Mouse (Mus musculus) lung, embryonic 16.5 days (tissue): ENCODE measurements around the gene Mthfsd. TPM values are rescaled to one million over a fixed set of nuclear protein-coding genes. Genes with fewer than 3 reads are reported as not detected.

Experiments used
- ATAC-seq: fragments of 200-750 bp; cut with Nextera tagmentation; 2 replicates; pipeline ENCODE4 v1.8.0; 2017; ENCODE audit warnings: low read depth, mild to moderate bottlenecking, moderate library complexity
- H3K27ac ChIP-seq: fragments of 300-500 bp; sonication (generic); 2 replicates; pipeline ENCODE4 v1.5.1; 2014; ENCODE audit warnings: mild to moderate bottlenecking, control low read depth, low read length
- H3K27me3 ChIP-seq: fragments of 300-500 bp; sonication (generic); 2 replicates; pipeline ENCODE4 v1.6.1; 2014; ENCODE audit warnings: low read depth, low read length, mixed read lengths; ENCODE audit not compliant: control insufficient read depth, insufficient read depth
- H3K36me3 ChIP-seq: fragments of 300-500 bp; sonication (generic); 2 replicates; pipeline ENCODE4 v1.6.1; 2014; ENCODE audit warnings: low read length; ENCODE audit not compliant: control insufficient read depth, insufficient read depth
- H3K4me1 ChIP-seq: fragments of 300-500 bp; sonication (generic); replicated peaks from 2 replicates; pipeline ENCODE4 v1.6.1; 2014; ENCODE audit warnings: low read length, mixed read lengths; ENCODE audit not compliant: control insufficient read depth, insufficient read depth
- H3K4me2 ChIP-seq: fragments of 300-500 bp; sonication (generic); 2 replicates; pipeline ENCODE4 v1.6.1; 2014; ENCODE audit warnings: low read depth, low read length, control low read depth
- H3K4me3 ChIP-seq: fragments of 300-500 bp; sonication (generic); 2 replicates; pipeline ENCODE4 v1.5.1; 2014; ENCODE audit warnings: mild to moderate bottlenecking, low read length, control low read depth
- H3K9ac ChIP-seq: fragments of 300-500 bp; sonication (generic); 2 replicates; pipeline ENCODE4 v1.6.1; 2014; ENCODE audit warnings: low read length, control low read depth
- H3K9me3 ChIP-seq: fragments of 300-500 bp; sonication (generic); 2 replicates; pipeline ENCODE4 v1.6.1; 2016; ENCODE audit warnings: low read length; ENCODE audit not compliant: control insufficient read depth
- WGBS: fragments of 180-500 bp; shearing (Covaris S2); extraction: QIAGEN DNeasy Blood & Tissue Kit; methylation state at CpG from one replicate; pipeline ENCODE4 v1.1.7; 2014; 5-methylcytosine and 5-hydroxymethylcytosine counted together
- polyA plus RNA-seq: library from polyadenylated mRNA; unstranded; fragments of >200 nt; fragmentation: Nextera tagmentation; extraction: Ambion mirVana; gene quantifications from 2 replicates; pipeline ENCODE4 v1.2.1, GENCODE M21; 2015

The Mthfsd gene
- polyA plus RNA-seq, 1 experiment from 2014 or later = 50.6 TPM

GRCm38 (mm10) chr8:121073174-121074107 is 34.8 kb downstream of the Mthfsd start:
- H3K9me3 ChIP-seq = no peaks in the 10 kb centered on the region
- H3K27ac ChIP-seq = peak overlapping the region; percentile 40
- H3K4me2 ChIP-seq = peak overlapping the region; percentile 53
- ATAC-seq = peak; percentile 34; the same call in 1 of the 2 replicates
- peak overlapping the region; percentile 40 for H3K4me3 ChIP-seq
- H3K9ac ChIP-seq = peak overlapping the region; percentile 57
- peaks cover 19% of the 10 kb centered on the region for H3K4me1 ChIP-seq
- H3K27me3 ChIP-seq = peaks cover 32% of the 10 kb centered on the region
- no peaks in the 10 kb centered on the region for H3K36me3 ChIP-seq
- WGBS = 11% methylated on average over 48 of the region's 48 CpGs

GRCm38 (mm10) chr8:121072406-121073130 is 35.6 kb downstream of the Mthfsd start:
- H3K9ac ChIP-seq = peak overlapping the region; percentile 57; the same call in 1 of the 2 replicates
- WGBS = 39% methylated on average over 11 of the region's 11 CpGs
- peaks cover 25% of the 10 kb centered on the region for H3K27me3 ChIP-seq

GRCm38 (mm10) chr8:121071454-121071853 is 36.7 kb downstream of the Mthfsd start:
- no peaks in the 10 kb centered on the region for H3K9me3 ChIP-seq
- no peak overlapping the region for H3K4me2 ChIP-seq
- 0 out of 2 replicates have a peak overlapping the region, but pooled peaks have one; percentile 4 for H3K9ac ChIP-seq
- peaks cover 19% of the 10 kb centered on the region for H3K4me1 ChIP-seq
- peaks cover 18% of the 10 kb centered on the region for H3K27me3 ChIP-seq
- H3K27ac ChIP-seq = no peak overlapping the region
- peaks cover 2% of the 10 kb centered on the region for H3K36me3 ChIP-seq
- 18% methylated on average over 12 of the region's 12 CpGs for WGBS
- no peak overlapping the region for H3K4me3 ChIP-seq
- no peak for ATAC-seq

More at GRCm38 (mm10) chr8:121072406-121073130, 35.6 kb downstream of the Mthfsd start:
- peak overlapping the region; percentile 40; the same call in 1 of the 2 replicates for H3K4me3 ChIP-seq
- peak overlapping the region; percentile 53 for H3K4me2 ChIP-seq
- no peak for ATAC-seq
- H3K4me1 ChIP-seq = peaks cover 19% of the 10 kb centered on the region
- H3K9me3 ChIP-seq = no peaks in the 10 kb centered on the region
- H3K27ac ChIP-seq = no peak overlapping the region
- no peaks in the 10 kb centered on the region for H3K36me3 ChIP-seq

GRCm38 (mm10) chr8:121063649-121064048 is 44.5 kb downstream of the Mthfsd start:
- H3K27me3 ChIP-seq = no peaks in the 10 kb centered on the region
- peaks cover 24% of the 10 kb centered on the region for H3K36me3 ChIP-seq
- no peaks in the 10 kb centered on the region for H3K9me3 ChIP-seq
- no peak overlapping the region for H3K4me3 ChIP-seq
- no peaks in the 10 kb centered on the region for H3K4me1 ChIP-seq
- no peak overlapping the region for H3K9ac ChIP-seq
- no peak overlapping the region for H3K4me2 ChIP-seq
- no peak for ATAC-seq
- no peak overlapping the region for H3K27ac ChIP-seq
- 65% methylated on average over 13 of the region's 13 CpGs for WGBS

GRCm38 (mm10) chr8:121062521-121062920 is 45.7 kb downstream of the Mthfsd start:
- no peak overlapping the region for H3K9ac ChIP-seq
- no peak overlapping the region for H3K4me2 ChIP-seq
- peaks cover 25% of the 10 kb centered on the region for H3K36me3 ChIP-seq
- no peak overlapping the region for H3K4me3 ChIP-seq
- H3K27me3 ChIP-seq = no peaks in the 10 kb centered on the region
- no peaks in the 10 kb centered on the region for H3K4me1 ChIP-seq
- no peak overlapping the region for H3K27ac ChIP-seq
- WGBS = 93% methylated on average over 6 of the region's 6 CpGs
- no peaks in the 10 kb centered on the region for H3K9me3 ChIP-seq
- no peak for ATAC-seq

DNA sequence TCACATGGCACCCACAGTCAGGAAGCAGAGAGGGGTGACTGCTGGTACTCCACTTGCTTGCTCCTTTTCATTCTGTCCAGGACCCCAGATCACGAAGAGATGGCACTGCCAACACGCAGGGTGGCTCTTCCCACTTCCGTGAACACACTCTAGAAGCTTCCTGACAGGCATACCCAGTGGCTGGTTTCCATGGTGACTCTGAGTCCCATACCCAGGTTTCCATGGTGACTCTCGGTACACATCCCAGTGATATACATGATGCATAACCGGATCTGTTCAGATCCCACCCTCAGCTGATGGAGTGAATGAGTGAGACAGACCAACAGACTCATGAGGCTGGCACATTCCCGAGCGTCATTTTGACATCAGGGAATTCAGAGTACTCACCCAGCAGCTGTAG is 49.1 kb downstream of the Mthfsd start:
- WGBS = 67% methylated on average over 7 of the region's 7 CpGs
- Histone ChIP-seq H3K36me3 (peaks cover 15% of the 10 kb centered on the region), H3K4me2 (no peak overlapping the region), H3K27ac (no peak overlapping the region), H3K9ac (no peak overlapping the region), H3K4me1 (no peaks in the 10 kb centered on the region), H3K27me3 (no peaks in the 10 kb centered on the region), H3K4me3 (no peak overlapping the region), H3K9me3 (no peaks in the 10 kb centered on the region)
- no peak for ATAC-seq

GRCm38 (mm10) chr8:121058081-121058480 is 50.1 kb downstream of the Mthfsd start:
- H3K27ac ChIP-seq = no peak overlapping the region
- peaks cover 8% of the 10 kb centered on the region; the same call in 1 of the 2 replicates for H3K36me3 ChIP-seq
- ATAC-seq = no peak
- H3K9me3 ChIP-seq = no peaks in the 10 kb centered on the region
- H3K4me1 ChIP-seq = peaks cover 1% of the 10 kb centered on the region
- no peaks in the 10 kb centered on the region for H3K27me3 ChIP-seq
- H3K4me2 ChIP-seq = no peak overlapping the region
- WGBS = 72% methylated on average over 9 of the region's 9 CpGs
- H3K9ac ChIP-seq = no peak overlapping the region
- H3K4me3 ChIP-seq = no peak overlapping the region

DNA sequence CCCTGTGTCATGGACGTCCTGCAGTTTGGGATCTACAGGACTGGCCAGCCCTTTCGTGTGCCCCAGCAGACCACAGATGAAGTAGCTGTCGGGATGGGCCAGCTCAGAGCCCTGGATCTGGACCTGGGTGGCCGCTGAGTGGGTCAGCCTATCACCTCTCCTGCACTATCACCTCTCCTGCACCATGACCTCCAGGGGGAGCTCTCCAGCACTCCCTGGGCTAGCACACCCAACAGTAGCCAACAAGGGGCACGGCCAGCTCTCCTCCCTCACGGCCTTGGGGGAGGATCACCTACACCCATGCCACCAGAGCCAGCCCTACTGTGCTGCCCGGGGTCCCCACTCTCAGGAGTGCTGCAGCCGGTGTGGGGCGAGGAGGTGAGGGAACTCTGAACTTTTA is 60.8 kb downstream of the Mthfsd start:
- Histone ChIP-seq H3K27me3 (no peaks in the 10 kb centered on the region), H3K4me1 (peaks cover 10% of the 10 kb centered on the region), H3K9me3 (no peaks in the 10 kb centered on the region), H3K4me2 (no peak overlapping the region), H3K9ac (no peak overlapping the region), H3K27ac (no peak overlapping the region), H3K4me3 (no peak overlapping the region), H3K36me3 (no peaks in the 10 kb centered on the region)
- ATAC-seq = no peak
- 64% methylated on average over 9 of the region's 9 CpGs for WGBS
